Mouse (Mus musculus) forebrain, embryonic 12.5 days (tissue): Measurements from ENCODE around the gene Olfr573-ps1. TPM values are rescaled to one million over a fixed set of nuclear protein-coding genes. Genes with fewer than 3 reads are reported as not detected.

ENCODE experiments used
- ATAC-seq: fragments of 200-750 bp; cut with Nextera tagmentation; 2 replicates; pipeline ENCODE4 v1.8.0; 2017; ENCODE audit warnings: moderate TSS enrichment; ENCODE audit not compliant: low FRiP score
- H3K27ac ChIP-seq: fragments of 300-500 bp; sonication (generic); 2 replicates; pipeline ENCODE4 v1.5.1; 2016; ENCODE audit warnings: mild to moderate bottlenecking
- H3K27me3 ChIP-seq: fragments of 300-500 bp; sonication (generic); 2 replicates; pipeline ENCODE4 v1.6.1; 2016; ENCODE audit warnings: mild to moderate bottlenecking
- H3K36me3 ChIP-seq: fragments of 300-500 bp; sonication (generic); replicated peaks from 2 replicates; pipeline ENCODE4 v1.6.1; 2016; ENCODE audit warnings: mild to moderate bottlenecking
- H3K4me1 ChIP-seq: fragments of 300-500 bp; sonication (generic); 2 replicates; pipeline ENCODE4 v1.6.1; 2016
- H3K4me2 ChIP-seq: fragments of 300-500 bp; sonication (generic); 2 replicates; pipeline ENCODE4 v1.6.1; 2016; ENCODE audit warnings: mild to moderate bottlenecking, moderate library complexity
- H3K4me3 ChIP-seq: fragments of 300-500 bp; sonication (generic); replicated peaks from 2 replicates; pipeline ENCODE4 v1.5.1; 2016; ENCODE audit warnings: mild to moderate bottlenecking
- H3K9ac ChIP-seq: fragments of 300-500 bp; sonication (generic); 2 replicates; pipeline ENCODE4 v1.6.1; 2016; ENCODE audit warnings: mild to moderate bottlenecking
- H3K9me3 ChIP-seq: fragments of 300-500 bp; sonication (generic); 2 replicates; pipeline ENCODE4 v1.6.1; 2016
- WGBS: fragments of 180-500 bp; shearing (Covaris S2); methylation state at CpG from one replicate; pipeline ENCODE4 v1.1.7; 2016; 5-methylcytosine and 5-hydroxymethylcytosine counted together
- polyA plus RNA-seq: library from polyadenylated mRNA; unstranded; fragments of >200 nt; fragmentation: Nextera tagmentation; extraction: Ambion mirVana; gene quantifications from 2 replicates; pipeline ENCODE4 v1.2.1, GENCODE M21; 2016

Olfr573-ps1 gene
- polyA plus RNA-seq, 1 experiment from 2014 or later, result not detected

GRCm38 (mm10) chr7:102917032-102917875 is 25.1 kb downstream of the Olfr573-ps1 start, which contains the start of gene Olfr571:
Gene Olfr571, minus strand, starts transcription at chr7:102917536.
- Histone ChIP-seq H3K4me3 (no peak within 1 kb of the TSS), H3K9me3 (no peaks in the 10 kb centered on the region), H3K4me1 (no peaks in the 10 kb centered on the region), H3K4me2 (no peak within 1 kb of the TSS), H3K9ac (no peak within 1 kb of the TSS), H3K27ac (no peak within 1 kb of the TSS), H3K27me3 (no peaks in the 10 kb centered on the region), H3K36me3 (no peaks in the 10 kb centered on the region)
- ATAC-seq, result no peak
- WGBS, result 55% methylated on average over 4 of the region's 4 CpGs

- no peaks in the 10 kb centered on the region for H3K4me1 ChIP-seq
- no peaks in the 10 kb centered on the region for H3K27me3 ChIP-seq
- 81% methylated on average over 5 of the region's 5 CpGs for WGBS
- H3K27ac ChIP-seq, result no peak overlapping the region
- H3K9me3 ChIP-seq, result no peaks in the 10 kb centered on the region
- H3K36me3 ChIP-seq, result no peaks in the 10 kb centered on the region
- no peak for ATAC-seq
- H3K9ac ChIP-seq, result no peak overlapping the region
- no peak overlapping the region for H3K4me3 ChIP-seq
- no peak overlapping the region for H3K4me2 ChIP-seq
Measured at GRCm38 (mm10) chr7:102916405-102916804, 26.0 kb downstream of the Olfr573-ps1 start.

DNA sequence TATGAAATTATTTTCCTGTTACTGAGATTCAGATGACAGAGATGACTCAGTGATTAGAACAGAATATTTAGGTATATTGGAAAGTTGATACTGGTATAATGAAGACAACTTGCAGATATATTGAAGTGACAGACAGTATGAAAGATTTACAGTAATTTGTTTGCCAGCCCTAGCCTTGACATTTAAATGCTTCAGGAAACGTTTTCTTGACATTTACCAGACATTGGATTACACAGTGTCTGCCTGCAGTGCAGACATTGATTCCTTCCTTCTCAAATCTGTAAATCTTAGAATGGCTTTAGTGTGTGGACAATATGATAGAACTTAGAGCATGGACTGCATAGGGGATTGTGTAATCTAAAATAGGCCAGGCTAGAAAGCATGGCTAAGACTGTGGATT is 27.1 kb downstream of the Olfr573-ps1 start:
- Histone ChIP-seq H3K9ac (no peak overlapping the region), H3K27ac (no peak overlapping the region), H3K9me3 (no peaks in the 10 kb centered on the region), H3K4me1 (no peaks in the 10 kb centered on the region), H3K4me2 (no peak overlapping the region), H3K4me3 (no peak overlapping the region), H3K36me3 (no peaks in the 10 kb centered on the region), H3K27me3 (no peaks in the 10 kb centered on the region)
- no peak for ATAC-seq
- WGBS, result 62% methylated on average over 1 of the region's 1 CpGs

Other genes with a start within 250 kb of the Olfr573-ps1 start
- not detected in 2 replicates for gene Olfr557, start 246.7 kb downstream of the Olfr573-ps1 start, polyA plus RNA-seq
- not detected in 2 replicates for gene Olfr558, start 240.4 kb downstream of the Olfr573-ps1 start, polyA plus RNA-seq
- gene Olfr33, start 223.5 kb downstream of the Olfr573-ps1 start, polyA plus RNA-seq, result not detected in 2 replicates
- not detected in 2 replicates for gene Olfr559, start 215.1 kb downstream of the Olfr573-ps1 start, polyA plus RNA-seq
- not detected in 2 replicates for gene Olfr560, start 183.2 kb downstream of the Olfr573-ps1 start, polyA plus RNA-seq
- 0.10 TPM in 1 of 2 replicates, not detected in the other for gene Olfr78, start 183.1 kb downstream of the Olfr573-ps1 start, polyA plus RNA-seq
- gene Olfr561, start 171.4 kb downstream of the Olfr573-ps1 start, polyA plus RNA-seq, result not detected in 2 replicates
- not detected in 2 replicates for gene Olfr564, start 139.1 kb downstream of the Olfr573-ps1 start, polyA plus RNA-seq
- not detected in 2 replicates for gene Olfr566, start 83.8 kb downstream of the Olfr573-ps1 start, polyA plus RNA-seq
- not detected in 2 replicates for gene Olfr568, start 65.5 kb downstream of the Olfr573-ps1 start, polyA plus RNA-seq
- not detected in 2 replicates for gene Olfr569, start 51.7 kb downstream of the Olfr573-ps1 start, polyA plus RNA-seq
- gene Olfr570, start 48.0 kb downstream of the Olfr573-ps1 start, polyA plus RNA-seq, result not detected in 2 replicates
- gene Olfr571, start 25.0 kb downstream of the Olfr573-ps1 start, polyA plus RNA-seq, result 0.12 and 0.13 TPM in 2 replicates
- gene Olfr572, start 18.2 kb downstream of the Olfr573-ps1 start, polyA plus RNA-seq, result not detected in 2 replicates
- gene Olfr574, start 5.9 kb upstream of the Olfr573-ps1 start, polyA plus RNA-seq, result not detected in 2 replicates
- not detected in 2 replicates for gene Olfr575, start 16.2 kb upstream of the Olfr573-ps1 start, polyA plus RNA-seq
- not detected in 2 replicates for gene Olfr576, start 20.1 kb upstream of the Olfr573-ps1 start, polyA plus RNA-seq
- gene Olfr577, start 33.4 kb upstream of the Olfr573-ps1 start, polyA plus RNA-seq, result not detected in 2 replicates
- gene Olfr578, start 46.7 kb upstream of the Olfr573-ps1 start, polyA plus RNA-seq, result not detected in 2 replicates
- gene Olfr582, start 95.4 kb upstream of the Olfr573-ps1 start, polyA plus RNA-seq, result not detected in 2 replicates
- not detected in 2 replicates for gene Olfr583, start 108.7 kb upstream of the Olfr573-ps1 start, polyA plus RNA-seq
- not detected in 2 replicates for gene Olfr584, start 139.3 kb upstream of the Olfr573-ps1 start, polyA plus RNA-seq
- not detected in 2 replicates for gene Olfr585, start 155.1 kb upstream of the Olfr573-ps1 start, polyA plus RNA-seq
- gene Olfr586, start 183.1 kb upstream of the Olfr573-ps1 start, polyA plus RNA-seq, result not detected in 2 replicates
- gene Olfr588-ps1, start 198.3 kb upstream of the Olfr573-ps1 start, polyA plus RNA-seq, result not detected in 2 replicates
- gene Olfr589, start 213.8 kb upstream of the Olfr573-ps1 start, polyA plus RNA-seq, result not detected in 2 replicates
- not detected in 2 replicates for gene Olfr591, start 235.8 kb upstream of the Olfr573-ps1 start, polyA plus RNA-seq
- not detected in 2 replicates for gene Olfr592, start 242.2 kb upstream of the Olfr573-ps1 start, polyA plus RNA-seq